Mouse (Mus musculus) cortical plate, adult 2 months (tissue): ENCODE measurements around the gene Myoz1.
"Not testable (repeated sequence)": the region's sequence is repeated elsewhere in the genome, so short reads cannot be mapped to it uniquely, and the experiment has no call there.

Source experiments
- CTCF ChIP-seq: fragments of 200-500 bp; IDR thresholded peaks from 2 replicates; pipeline ENCODE4 v1.5.1; 2011; ENCODE audit warnings: mild to moderate bottlenecking, control low read depth, low read length; ENCODE audit not compliant: insufficient read depth; ENCODE audit errors: extremely low read depth
- POLR2A ChIP-seq: fragments of 200-500 bp; IDR thresholded peaks from 2 replicates; pipeline ENCODE4 v1.6.1; 2011; ENCODE audit warnings: mild to moderate bottlenecking, low read length, control low read depth; ENCODE audit not compliant: insufficient read depth; ENCODE audit errors: extremely low read depth

DNA sequence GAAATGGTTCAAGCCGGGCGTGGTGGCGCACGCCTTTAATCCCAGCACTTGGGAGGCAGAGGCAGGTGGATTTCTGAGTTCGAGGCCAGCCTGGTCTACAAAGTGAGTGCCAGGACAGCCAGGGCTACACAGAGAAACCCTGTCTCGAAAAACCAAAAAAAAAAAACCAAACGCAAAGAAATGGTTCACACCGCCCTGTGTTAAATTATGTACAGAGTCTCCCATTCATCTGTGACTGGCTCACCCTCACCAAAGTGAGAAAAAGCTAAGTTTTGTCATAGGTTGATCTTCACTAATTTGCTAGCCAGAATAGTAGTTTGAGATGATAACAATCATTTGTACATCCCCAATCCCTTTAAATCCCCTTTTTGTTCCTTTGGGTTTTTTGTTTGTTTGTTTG, 47.1 kb upstream of the Myoz1 start:
- not testable (repeated sequence) for TF ChIP-seq CTCF, POLR2A
